Mouse (Mus musculus): ENCODE data around the gene Akr1c19.
A peak's percentile ranks its signal among the peaks of the same experiment; 100 is the strongest.

Gene Akr1c19

DNA sequence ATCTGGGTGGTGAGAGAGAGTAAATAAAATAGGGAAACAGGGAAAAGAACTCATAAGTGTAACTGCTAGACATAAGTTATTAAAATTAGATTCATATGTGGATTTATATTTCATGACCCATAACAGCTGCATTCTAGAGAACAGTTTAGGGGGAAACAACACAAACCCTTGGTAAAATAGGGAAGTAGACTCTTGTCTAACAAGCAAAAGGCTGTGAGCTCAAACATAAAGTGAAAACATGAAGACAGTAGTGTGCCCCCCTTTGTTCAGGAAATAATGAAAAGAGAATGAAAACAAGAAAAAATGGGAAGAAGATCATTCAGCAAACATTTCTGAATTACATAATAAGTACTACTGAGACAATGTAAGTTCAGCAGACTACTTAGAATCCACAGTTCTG is 42.4 kb downstream of the Akr1c19 start:
- DNase-seq (ENCODE audit: low spot score), result no peak

GRCm38 (mm10) chr13:4277526-4277925 is 49.0 kb downstream of the Akr1c19 start:
- DNase-seq (ENCODE audit: low spot score), result no peak

- DNase-seq (ENCODE audit: low spot score), result no peak
Observed at GRCm38 (mm10) chr13:4279284-4279683, 50.8 kb downstream of the Akr1c19 start, which contains the start of gene Akr1c12. Akr1c12 (minus strand) TSS chr13:4279433.

DNA sequence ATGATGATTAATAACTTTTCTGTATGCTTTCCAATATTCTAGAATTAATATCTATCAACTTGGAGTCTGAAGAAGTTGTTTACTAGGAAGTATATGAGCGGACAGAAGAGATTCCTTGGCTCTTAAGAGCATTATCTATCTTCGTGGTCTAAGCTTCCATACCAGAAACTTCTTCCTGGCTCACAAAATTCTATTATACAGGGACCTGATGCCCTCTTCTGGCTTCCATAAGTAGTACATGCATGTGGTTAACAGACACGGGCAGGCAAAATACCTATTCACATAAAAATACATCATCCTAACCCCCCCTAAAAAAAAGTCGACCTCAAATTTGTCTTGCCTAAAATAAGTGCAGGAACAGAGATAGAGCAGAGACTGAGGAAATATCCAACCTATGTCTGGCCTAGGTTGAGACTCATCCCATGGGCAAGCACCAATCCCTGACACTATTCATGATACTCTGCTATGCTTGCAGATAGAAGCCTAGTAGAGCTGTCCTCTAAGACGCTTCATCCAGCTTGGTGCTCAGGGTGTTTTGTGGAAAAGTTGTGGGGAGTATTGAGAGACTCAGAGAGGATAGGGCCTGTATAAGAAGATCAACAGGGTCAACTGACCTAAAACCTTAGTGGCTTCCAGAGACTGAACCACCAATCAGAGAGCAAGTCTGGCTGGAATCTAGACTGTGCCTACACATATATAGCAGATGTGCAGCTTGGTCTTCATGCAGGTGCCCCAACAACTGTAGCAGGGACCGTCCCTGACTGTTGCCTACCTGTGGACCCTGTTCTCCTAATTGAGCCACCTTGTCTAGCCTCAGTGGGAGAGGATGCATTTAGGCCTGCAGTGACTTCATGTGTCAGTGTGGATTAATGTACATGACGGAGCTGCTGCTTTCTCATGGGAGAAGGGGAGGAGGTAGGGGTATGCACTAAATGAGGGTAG is 53.2 kb downstream of the Akr1c19 start:
- peak; percentile 44 for DNase-seq (ENCODE audit: low spot score)

DNA sequence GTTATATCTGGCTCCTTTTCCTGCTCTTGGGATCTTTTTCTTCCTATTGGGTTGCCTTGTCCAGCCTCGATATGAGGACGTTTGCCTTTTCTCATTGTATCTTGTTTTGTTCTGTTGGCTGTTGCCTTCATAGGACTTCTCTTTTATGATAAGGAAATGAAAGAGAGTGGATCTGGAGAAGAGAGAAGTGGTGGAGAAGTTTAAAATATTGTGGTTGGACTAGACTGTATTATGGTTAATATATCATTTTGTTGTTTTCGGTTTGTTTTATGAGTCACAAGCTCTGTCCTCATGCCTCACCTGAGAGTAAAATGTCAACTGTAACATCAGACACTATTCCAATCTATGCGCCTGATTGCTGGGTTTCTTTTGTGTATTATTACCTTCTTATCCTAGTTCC is 68.5 kb downstream of the Akr1c19 start:
- DNase-seq (ENCODE audit: low spot score), result no peak
